In the genomic region with DNA sequence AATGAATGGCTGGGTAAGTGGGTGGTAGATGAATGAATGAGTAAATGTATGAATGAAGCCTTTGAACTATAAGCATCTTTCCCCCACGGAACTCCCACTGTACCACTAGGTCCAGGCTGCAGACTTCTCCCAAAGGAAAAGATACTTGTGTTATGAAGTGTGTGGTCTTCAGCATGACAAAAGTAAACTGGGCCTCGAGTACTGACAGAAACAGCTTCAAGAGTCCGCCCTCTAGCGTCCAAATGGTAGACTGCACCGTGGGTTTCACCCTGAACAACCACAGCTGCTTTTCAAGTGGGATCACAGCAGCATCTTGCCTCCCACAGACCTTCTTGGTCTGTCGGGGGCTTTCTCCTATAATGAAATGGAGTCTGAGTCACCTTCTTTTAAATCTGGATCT, we compare ENCODE assay signal across 10 mouse cellular contexts. TPM values are rescaled to one million over a fixed set of nuclear protein-coding genes. Genes with fewer than 3 reads are reported as not detected.
A peak's percentile ranks its signal among the peaks of the same experiment; 100 is the strongest.
DNase-seq lines count a peak whose midpoint lies in the region; ATAC-seq and TF ChIP-seq lines count a peak whose summit lies in the region.
"Had no signal": no experiment of that assay in that cellular context is flagged by ENCODE, and none has a peak within 500 bp of the region (broad histone marks: within the 10 kb centered on the region; RNA-seq: fewer than 3 reads in every experiment).

No protein-coding gene starts in this region.

- no peak overlapping the region for H3K4me3 ChIP-seq in kidney, embryonic 15.5 days (replicated peaks)
- no peak overlapping the region for H3K4me3 ChIP-seq in liver, postnatal 0 days (ENCODE audit: low read depth, low read length)
- no peak overlapping the region for H3K4me3 ChIP-seq in olfactory bulb, adult 2 months (ENCODE audit: insufficient read depth, low read depth, low read length)
- H3K4me3 ChIP-seq: embryonic facial prominence, embryonic 15.5 days had no signal

- DNase-seq in kidney, adult 11 months, result peak; percentile 10
- DNase-seq in cerebellum, adult 18-20 months, result peak; percentile 55 to 60
- DNase-seq in frontal cortex, postnatal 10 days (ENCODE audit: low spot score in 2 of 2), result peak; percentile 14 to 64
- DNase-seq in kidney, postnatal 14 days, result peak; percentile 52
- DNase-seq in liver, postnatal 0 days, result peak; percentile 70
- DNase-seq in thymus, postnatal 0 days (ENCODE audit: low spot score), result peak; percentile 43

- ATAC-seq in kidney, embryonic 15.5 days (replicated peaks; ENCODE audit: low FRiP score), result no peak
- no peak for ATAC-seq in liver, postnatal 0 days

- no peak overlapping the region for H3K4me2 ChIP-seq in kidney, embryonic 15.5 days
- no peak overlapping the region for H3K4me2 ChIP-seq in liver, postnatal 0 days (ENCODE audit: low read depth, low read length)
- H3K4me2 ChIP-seq: embryonic facial prominence, embryonic 15.5 days had no signal

- no peak for TF ChIP-seq POLR2A in olfactory bulb, adult 2 months (IDR thresholded peaks at IDR 0.05; ENCODE audit: insufficient read depth, low read depth, low read length)

- peak; percentile 82 for TF ChIP-seq CTCF in liver, postnatal 0 days (IDR thresholded peaks at IDR 0.05; ENCODE audit: low read depth)
- TF ChIP-seq CTCF in olfactory bulb, adult 2 months (IDR thresholded peaks at IDR 0.05; ENCODE audit: insufficient read depth, low read depth, low read length), result peak; percentile 41; the same call in 1 of the 2 replicates

- no peaks in the 10 kb centered on the region for H3K4me1 ChIP-seq in kidney, embryonic 15.5 days
- H3K4me1 ChIP-seq in liver, postnatal 0 days (ENCODE audit: insufficient read depth), result no peaks in the 10 kb centered on the region
- H3K4me1 ChIP-seq in olfactory bulb, adult 2 months (ENCODE audit: control insufficient read depth, insufficient read depth, low read length), result no peaks in the 10 kb centered on the region
- H3K4me1 ChIP-seq: embryonic facial prominence, embryonic 15.5 days had no signal

- H3K9me3 ChIP-seq in kidney, embryonic 15.5 days (replicated peaks), result no peaks in the 10 kb centered on the region
- H3K9me3 ChIP-seq in liver, postnatal 0 days (ENCODE audit: low read length), result no peaks in the 10 kb centered on the region
- H3K9me3 ChIP-seq: embryonic facial prominence, embryonic 15.5 days had no signal

- H3K36me3 ChIP-seq in kidney, embryonic 15.5 days, result no peaks in the 10 kb centered on the region
- H3K36me3 ChIP-seq in liver, postnatal 0 days (replicated peaks; ENCODE audit: insufficient read depth, low read length), result no peaks in the 10 kb centered on the region
- H3K36me3 ChIP-seq: embryonic facial prominence, embryonic 15.5 days had no signal

- no peak overlapping the region for H3K27ac ChIP-seq in kidney, embryonic 15.5 days
- H3K27ac ChIP-seq in liver, postnatal 0 days (ENCODE audit: low read depth), result no peak overlapping the region
- no peak overlapping the region for H3K27ac ChIP-seq in olfactory bulb, adult 2 months (ENCODE audit: insufficient read depth, low read depth, low read length)
- H3K27ac ChIP-seq: embryonic facial prominence, embryonic 15.5 days had no signal

- no peaks in the 10 kb centered on the region for H3K27me3 ChIP-seq in kidney, embryonic 15.5 days
- H3K27me3 ChIP-seq in liver, postnatal 0 days (ENCODE audit: insufficient read depth, low read length), result no peaks in the 10 kb centered on the region
- H3K27me3 ChIP-seq: embryonic facial prominence, embryonic 15.5 days had no signal

- no peak for TF ChIP-seq EP300 in liver, postnatal 0 days (IDR thresholded peaks at IDR 0.05; ENCODE audit: low read depth)

- 8% methylated on average over 6 of the region's 6 CpGs for WGBS in kidney, embryonic 15.5 days
- WGBS in liver, postnatal 0 days (ENCODE audit: insufficient replicate concordance), result 9% methylated on average over 6 of the region's 6 CpGs
- under 1% methylated on average over 6 of the region's 6 CpGs for WGBS in olfactory bulb, adult 2 months

- H3K9ac ChIP-seq in kidney, embryonic 15.5 days, result no peak overlapping the region
- no peak overlapping the region for H3K9ac ChIP-seq in liver, postnatal 0 days (replicated peaks)
- H3K9ac ChIP-seq: embryonic facial prominence, embryonic 15.5 days had no signal

RNA-seq across cellular contexts. Expression of a gene that starts 54.7 kb away (rescaled TPM):
- polyA plus RNA-seq in kidney, embryonic 15.5 days (2015; fragmentation: Nextera tagmentation; extraction: Ambion mirVana), result not detected in 2 replicates
- not detected in 2 replicates for polyA plus RNA-seq in liver, postnatal 0 days (2015; fragmentation: Nextera tagmentation; extraction: Ambion mirVana)
- not detected in 2 replicates for polyA plus RNA-seq in olfactory bulb, adult 2 months (2012; ENCODE audit: insufficient read depth, insufficient read length, low replicate concordance, missing spikeins)
- polyA plus RNA-seq in thymus, postnatal 0 days (2015; fragmentation: Nextera tagmentation; extraction: Ambion mirVana), result not detected in 2 replicates
- polyA plus RNA-seq: embryonic facial prominence, embryonic 15.5 days; stomach, embryonic 16.5 days had no signal

Comparison
In these comparisons a context has a peak if more than half of its experiments do, and no peak if none do; other contexts are left out.
1. DNase-seq: peak in every context shown above with its lines; median percentile 70 in liver, postnatal 0 days; 58 in cerebellum, adult 18-20 months; 52 in kidney, postnatal 14 days; 43 in thymus, postnatal 0 days; 39 in frontal cortex, postnatal 10 days; 10 in kidney, adult 11 months.